Mouse (Mus musculus) limb, embryonic 14.5 days (tissue): ENCODE measurements around the gene Rbm4b. TPM values are rescaled to one million over a fixed set of nuclear protein-coding genes. Genes with fewer than 3 reads are reported as not detected.

Source experiments
- ATAC-seq: fragments of 200-750 bp; cut with Nextera tagmentation; 2 replicates; pipeline ENCODE4 v1.8.0; 2017; ENCODE audit warnings: low read depth, moderate number of reproducible peaks, moderate TSS enrichment; ENCODE audit not compliant: low FRiP score
- DNase-seq: peaks from one replicate; pipeline ENCODE4 v3.0.0-alpha.2; 2015; ENCODE audit warnings: low spot score
- H3K27ac ChIP-seq: fragments of 300-500 bp; sonication (generic); replicated peaks from 2 replicates; pipeline ENCODE4 v1.5.1; 2014; ENCODE audit warnings: low read depth, mild to moderate bottlenecking, low read length, moderate library complexity, mixed read lengths
- H3K27me3 ChIP-seq: fragments of 300-500 bp; sonication (generic); 2 replicates; pipeline ENCODE4 v1.6.1; 2014; ENCODE audit warnings: low read length, mixed read lengths; ENCODE audit not compliant: control insufficient read depth, insufficient read depth
- H3K36me3 ChIP-seq: fragments of 300-500 bp; sonication (generic); 2 replicates; pipeline ENCODE4 v1.6.1; 2014; ENCODE audit warnings: mild to moderate bottlenecking, low read length, moderate library complexity, mixed read lengths; ENCODE audit not compliant: control insufficient read depth, insufficient read depth
- H3K4me1 ChIP-seq: fragments of 300-500 bp; sonication (generic); 2 replicates; pipeline ENCODE4 v1.6.1; 2014; ENCODE audit warnings: antibody characterized with exemption, low read length, mixed read lengths; ENCODE audit not compliant: control insufficient read depth, insufficient read depth
- H3K4me2 ChIP-seq: fragments of 300-500 bp; sonication (generic); replicated peaks from 2 replicates; pipeline ENCODE4 v1.6.1; 2014; ENCODE audit warnings: low read depth, mild to moderate bottlenecking, low read length, moderate library complexity; ENCODE audit not compliant: severe bottlenecking
- H3K4me3 ChIP-seq: fragments of 300-500 bp; sonication (generic); replicated peaks from 2 replicates; pipeline ENCODE4 v1.5.1; 2014; ENCODE audit warnings: low read length
- H3K9ac ChIP-seq: fragments of 300-500 bp; sonication (generic); 2 replicates; pipeline ENCODE4 v1.6.1; 2014; ENCODE audit warnings: mild to moderate bottlenecking, low read depth, low read length, moderate library complexity; ENCODE audit not compliant: severe bottlenecking
- H3K9me3 ChIP-seq: fragments of 300-500 bp; sonication (generic); 2 replicates; pipeline ENCODE4 v1.6.1; 2016; ENCODE audit warnings: low read length; ENCODE audit not compliant: control insufficient read depth
- POLR2A ChIP-seq: fragments of 200-500 bp; IDR thresholded peaks from 2 replicates; pipeline ENCODE4 v1.8.0; 2012; ENCODE audit warnings: inconsistent platforms, mild to moderate bottlenecking, moderate library complexity, borderline replicate concordance; ENCODE audit not compliant: insufficient read depth, insufficient read length; ENCODE audit errors: extremely low read depth
- WGBS: fragments of 180-500 bp; shearing (Covaris S2); extraction: QIAGEN DNeasy Blood & Tissue Kit; methylation state at CpG from one replicate; pipeline ENCODE4 v1.1.7; 2014; 5-methylcytosine and 5-hydroxymethylcytosine counted together
- polyA plus RNA-seq, 2 experiments: library from polyadenylated mRNA; depleted of rRNA in 1 of 2; stranded (reverse) in 1 of 2; unstranded in 1 of 2; fragments of >200 nt; fragmentation: Nextera tagmentation in 1 of 2; extraction: Ambion mirVana in 1 of 2; gene quantifications; 2 replicates each; pipeline versions ENCODE4 v1.2.1 to v1.2.3; 2012 to 2014

Rbm4b gene
- polyA plus RNA-seq, 2 experiments: 36.9 to 63.2 TPM

DNA sequence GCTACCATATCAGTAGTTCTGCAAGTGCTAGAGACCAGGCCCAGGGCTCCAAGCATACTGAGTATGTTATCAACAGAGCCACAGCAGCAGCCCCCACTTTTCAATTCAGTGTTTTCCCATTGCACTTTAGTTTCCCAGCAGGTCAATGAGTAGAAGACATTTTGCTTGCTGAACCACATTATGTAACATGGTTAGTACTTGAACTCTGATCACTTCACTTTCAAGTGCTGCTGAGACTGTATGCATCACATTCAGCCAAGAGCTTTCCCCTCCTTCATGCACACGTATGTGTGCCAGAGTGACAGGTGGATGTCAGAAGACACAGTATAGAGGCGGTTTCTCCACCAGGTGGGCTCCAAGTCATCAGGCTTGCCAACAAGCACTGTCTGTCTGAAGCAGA lies 26.6 kb downstream of the Rbm4b start:
- H3K36me3 ChIP-seq: peaks cover 82% of the 10 kb centered on the region
- DNase-seq (no peak), ATAC-seq (no peak)
- no peak for TF ChIP-seq POLR2A
- no peaks in the 10 kb centered on the region for H3K4me1 ChIP-seq
- 86% methylated on average over 2 of the region's 2 CpGs for WGBS
- no peak overlapping the region for H3K9ac ChIP-seq
- no peak overlapping the region for H3K4me3 ChIP-seq
- H3K4me2 ChIP-seq: no peak overlapping the region
- H3K9me3 ChIP-seq: no peaks in the 10 kb centered on the region
- H3K27ac ChIP-seq: no peak overlapping the region
- H3K27me3 ChIP-seq: no peaks in the 10 kb centered on the region

DNA sequence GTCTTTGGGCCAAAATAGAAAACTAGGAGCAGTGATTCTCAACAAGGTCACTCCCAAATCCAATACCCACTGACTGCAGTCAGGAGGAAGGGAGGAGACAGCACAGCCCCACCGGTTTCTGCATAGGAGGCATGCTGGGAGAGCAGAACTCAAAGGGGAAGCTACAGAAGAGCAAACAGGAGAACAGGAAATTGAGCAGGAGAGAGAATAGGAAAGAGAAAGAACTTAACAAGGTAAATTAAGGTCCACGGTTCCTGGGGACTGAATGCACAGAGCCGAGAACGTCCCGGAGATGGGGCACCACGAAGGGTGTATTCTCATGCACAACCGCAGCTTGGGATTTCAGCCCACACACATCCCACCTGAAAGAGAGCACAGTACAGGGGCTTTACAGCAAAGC lies 28.9 kb downstream of the Rbm4b start:
- no peak overlapping the region for H3K9ac ChIP-seq
- WGBS: 91% methylated on average over 7 of the region's 7 CpGs
- no peak overlapping the region for H3K4me3 ChIP-seq
- H3K4me2 ChIP-seq: no peak overlapping the region
- no peak for TF ChIP-seq POLR2A
- no peaks in the 10 kb centered on the region for H3K27me3 ChIP-seq
- H3K36me3 ChIP-seq: peaks cover 91% of the 10 kb centered on the region
- H3K27ac ChIP-seq: no peak overlapping the region
- no peak for ATAC-seq
- peaks cover 3% of the 10 kb centered on the region for H3K4me1 ChIP-seq
- DNase-seq: no peak
- no peaks in the 10 kb centered on the region for H3K9me3 ChIP-seq

DNA sequence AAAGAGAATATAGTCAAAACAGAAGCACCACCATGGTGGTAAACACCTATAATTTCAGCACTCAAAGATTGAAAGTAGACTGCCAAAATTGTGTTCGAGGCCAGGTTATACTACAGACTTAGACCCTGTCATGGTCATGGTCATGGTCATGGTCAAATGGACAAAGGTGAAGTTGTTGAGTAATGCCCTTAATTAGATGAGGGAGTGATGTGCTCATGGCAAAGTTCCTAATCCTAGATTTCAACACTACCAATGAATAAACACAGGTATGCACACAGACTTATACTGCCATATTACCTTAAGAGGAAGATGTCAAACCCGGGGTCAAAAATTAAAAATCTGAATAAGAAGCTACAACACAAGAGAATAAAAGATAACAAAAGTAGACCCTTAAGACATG lies 30.0 kb downstream of the Rbm4b start:
- Histone ChIP-seq H3K36me3 (peaks cover 92% of the 10 kb centered on the region), H3K4me1 (peaks cover 13% of the 10 kb centered on the region), H3K27me3 (no peaks in the 10 kb centered on the region), H3K4me2 (no peak overlapping the region), H3K9ac (no peak overlapping the region), H3K9me3 (no peaks in the 10 kb centered on the region), H3K4me3 (no peak overlapping the region), H3K27ac (no peak overlapping the region)
- no peak for TF ChIP-seq POLR2A
- ATAC-seq (no peak), DNase-seq (no peak)
- 91% methylated on average over 2 of the region's 2 CpGs for WGBS

DNA sequence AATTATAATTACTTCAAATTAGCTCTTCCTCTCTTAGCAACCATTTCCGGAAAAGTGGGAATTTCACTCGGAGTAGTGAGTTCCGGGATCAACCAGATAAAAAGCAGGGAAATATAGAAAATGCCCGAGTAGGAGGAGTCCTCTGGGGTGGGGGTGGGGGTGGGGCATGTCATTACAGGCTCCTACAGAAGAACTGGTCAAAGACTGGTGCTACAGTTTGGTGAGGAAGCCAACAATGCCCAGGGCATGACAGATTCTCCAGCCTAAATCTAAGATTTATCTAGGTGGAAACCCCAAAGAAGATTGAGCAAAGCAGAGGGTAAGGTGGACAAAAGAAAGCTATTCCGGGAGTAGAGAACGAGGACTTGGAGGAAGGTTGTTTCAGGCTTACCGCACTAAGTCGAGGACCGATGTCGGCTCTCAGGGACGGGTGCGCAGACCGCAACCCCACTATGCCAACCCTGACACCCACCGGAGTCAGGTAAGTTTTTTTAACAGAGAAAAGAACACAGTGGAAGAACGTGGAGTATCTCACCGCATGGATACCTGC lies 37.1 kb downstream of the Rbm4b start:
- peaks cover 23% of the 10 kb centered on the region for H3K4me1 ChIP-seq
- peak overlapping the region; percentile 68 for H3K4me2 ChIP-seq
- TF ChIP-seq POLR2A: no peak
- 1% methylated on average over 16 of the region's 16 CpGs for WGBS
- no peaks in the 10 kb centered on the region for H3K9me3 ChIP-seq
- peak overlapping the region; percentile 73 for H3K27ac ChIP-seq
- peak overlapping the region; percentile 80 for H3K4me3 ChIP-seq
- DNase-seq: peak; percentile 11
- H3K9ac ChIP-seq: peak overlapping the region; percentile 71
- peaks cover 50% of the 10 kb centered on the region for H3K36me3 ChIP-seq
- no peaks in the 10 kb centered on the region for H3K27me3 ChIP-seq
- peak; percentile 29; the same call in 1 of the 2 replicates for ATAC-seq

DNA sequence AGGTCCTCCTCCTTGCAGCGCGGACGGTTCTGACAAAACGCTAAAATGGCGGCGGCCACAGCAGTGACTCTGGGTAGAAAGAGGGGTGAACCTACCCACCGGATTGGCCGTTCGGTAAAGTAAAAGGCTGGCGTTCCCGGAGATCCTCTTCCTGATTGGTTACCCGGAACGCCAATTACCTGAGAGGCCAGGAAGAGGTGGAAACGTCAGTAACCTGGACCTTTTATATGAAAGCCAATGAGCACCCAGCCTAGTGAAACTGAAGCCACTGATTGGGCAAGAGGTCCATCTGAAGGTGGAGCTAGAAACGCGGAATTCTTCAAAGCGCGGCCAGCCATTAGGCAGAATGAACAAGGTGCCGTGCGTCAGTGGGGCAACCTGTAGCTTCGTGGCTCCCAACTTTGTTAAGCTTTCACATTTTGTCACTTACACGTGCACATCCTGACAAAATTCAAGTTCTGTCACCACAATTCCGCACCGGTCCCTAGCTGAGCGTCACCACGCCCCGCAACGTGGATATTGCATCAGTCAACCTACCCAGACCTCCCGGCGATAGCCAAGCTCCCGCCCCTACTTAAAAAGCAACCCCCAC lies 37.6 kb downstream of the Rbm4b start, which contains the start of gene Rbm4:
Gene Rbm4 (minus strand): TSS at position 71 of the 592 bp plus-strand sequence.
- Histone ChIP-seq H3K4me3 (peak within 1 kb of the TSS; percentile 80), H3K9me3 (no peaks in the 10 kb centered on the region), H3K9ac (peak within 1 kb of the TSS; percentile 71), H3K36me3 (peaks cover 47% of the 10 kb centered on the region), H3K4me2 (peak within 1 kb of the TSS; percentile 72), H3K27me3 (no peaks in the 10 kb centered on the region), H3K27ac (peak within 1 kb of the TSS; percentile 73), H3K4me1 (peaks cover 23% of the 10 kb centered on the region)
- ATAC-seq: peak; percentile 99
- TF ChIP-seq POLR2A: peak; percentile 55; the same call in 1 of the 2 replicates
- under 1% methylated on average over 31 of the region's 31 CpGs for WGBS
- DNase-seq: peak; percentile 99
